Mouse (Mus musculus) forebrain, embryonic 15.5 days (tissue): Measurements from ENCODE around the gene Smco2. TPM values are rescaled to one million over a fixed set of nuclear protein-coding genes. Genes with fewer than 3 reads are reported as not detected.

Experiments
- ATAC-seq: fragments of 200-750 bp; cut with Nextera tagmentation; replicated peaks from 2 replicates; pipeline ENCODE4 v1.8.0; 2017; ENCODE audit warnings: mild to moderate bottlenecking, moderate TSS enrichment, moderate library complexity
- H3K27ac ChIP-seq: fragments of 300-500 bp; sonication (generic); replicated peaks from 2 replicates; pipeline ENCODE4 v1.5.1; 2015; ENCODE audit warnings: mild to moderate bottlenecking, inconsistent platforms
- H3K27me3 ChIP-seq: fragments of 300-500 bp; sonication (generic); 2 replicates; pipeline ENCODE4 v1.6.1; 2015; ENCODE audit warnings: inconsistent platforms
- H3K36me3 ChIP-seq: fragments of 300-500 bp; sonication (generic); 2 replicates; pipeline ENCODE4 v1.6.1; 2015; ENCODE audit warnings: mild to moderate bottlenecking, inconsistent platforms
- H3K4me1 ChIP-seq: fragments of 300-500 bp; sonication (generic); 2 replicates; pipeline ENCODE4 v1.6.1; 2015; ENCODE audit warnings: inconsistent platforms
- H3K4me2 ChIP-seq: fragments of 300-500 bp; sonication (generic); replicated peaks from 2 replicates; pipeline ENCODE4 v1.6.1; 2015; ENCODE audit warnings: mild to moderate bottlenecking, inconsistent platforms
- H3K4me3 ChIP-seq: fragments of 300-500 bp; sonication (generic); 2 replicates; pipeline ENCODE4 v1.5.1; 2015; ENCODE audit warnings: mild to moderate bottlenecking, inconsistent platforms
- H3K9ac ChIP-seq: fragments of 300-500 bp; sonication (generic); replicated peaks from 2 replicates; pipeline ENCODE4 v1.6.1; 2015; ENCODE audit warnings: mild to moderate bottlenecking, inconsistent platforms
- H3K9me3 ChIP-seq: fragments of 300-500 bp; sonication (generic); 2 replicates; pipeline ENCODE4 v1.6.1; 2016; ENCODE audit warnings: inconsistent platforms
- WGBS: fragments of 180-500 bp; shearing (Covaris S2); methylation state at CpG from one replicate; pipeline ENCODE4 v1.1.7; 2015; ENCODE audit warnings: mixed read lengths; 5-methylcytosine and 5-hydroxymethylcytosine counted together
- polyA plus RNA-seq: library from polyadenylated mRNA; unstranded; fragments of >200 nt; fragmentation: Nextera tagmentation; extraction: Ambion mirVana; gene quantifications from 2 replicates; pipeline ENCODE4 v1.2.1, GENCODE M21; 2015

Smco2 gene
- polyA plus RNA-seq, 1 experiment from 2014 or later = not detected

DNA sequence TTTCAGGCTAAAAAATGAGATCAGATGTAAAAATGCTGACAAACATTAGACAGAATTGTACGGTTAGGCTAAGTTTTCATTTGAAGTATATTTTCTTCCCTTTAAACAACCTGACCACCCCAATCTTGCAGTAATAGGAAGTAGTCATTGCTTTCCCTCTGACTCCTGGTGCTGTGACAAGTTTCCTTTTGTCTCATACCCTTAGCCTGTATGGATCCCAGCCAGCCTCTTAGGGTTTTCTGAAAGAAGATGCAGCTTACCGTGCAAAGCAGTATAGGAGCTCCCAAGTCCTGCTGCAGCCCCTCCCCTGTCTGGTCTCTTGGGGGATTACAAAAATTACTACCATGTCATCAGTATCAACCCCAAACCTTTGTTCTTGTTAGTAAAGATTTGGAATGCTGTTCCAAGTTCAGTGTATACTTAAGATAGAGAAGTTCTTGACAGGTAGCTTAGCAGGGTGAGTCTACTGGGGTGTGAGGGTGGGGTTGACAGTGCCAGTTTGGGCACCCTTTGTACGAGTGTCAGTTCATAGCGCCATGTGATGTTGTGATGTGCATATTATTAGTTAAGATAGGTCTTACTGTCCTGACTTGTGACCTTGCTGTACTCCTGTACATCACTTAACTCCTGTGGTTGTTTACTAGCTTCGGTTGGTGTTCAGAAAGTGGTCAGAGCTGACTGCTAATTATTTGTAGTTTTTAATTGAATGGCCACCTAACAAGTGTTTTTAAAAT lies 57.3 kb downstream of the Smco2 start:
- Histone ChIP-seq H3K36me3 (no peaks in the 10 kb centered on the region), H3K9me3 (no peaks in the 10 kb centered on the region), H3K4me2 (no peak overlapping the region), H3K4me1 (no peaks in the 10 kb centered on the region), H3K27me3 (no peaks in the 10 kb centered on the region), H3K4me3 (no peak overlapping the region), H3K27ac (no peak overlapping the region), H3K9ac (no peak overlapping the region)
- 80% methylated on average over 5 of the region's 5 CpGs for WGBS
- ATAC-seq = no peak

DNA sequence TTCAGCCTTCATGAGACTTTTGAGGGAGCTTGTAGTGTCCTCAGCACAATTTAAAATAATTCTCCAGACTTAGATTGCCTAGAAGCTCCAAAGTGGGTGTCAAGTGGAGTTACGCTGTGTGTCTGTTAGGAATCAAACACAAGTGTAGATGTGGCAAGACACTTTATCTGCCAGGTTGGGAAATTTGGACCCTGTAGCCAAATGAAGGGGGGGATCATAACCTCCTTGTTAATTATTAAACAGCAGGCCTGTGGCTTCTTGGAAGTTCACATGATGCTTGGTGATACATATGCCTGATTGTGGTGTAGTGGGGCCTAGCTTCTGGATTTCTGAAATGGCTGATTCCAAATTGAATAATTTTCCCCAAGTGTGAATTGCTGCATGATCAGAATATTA lies 57.9 kb downstream of the Smco2 start:
- WGBS = 90% methylated on average over 1 of the region's 1 CpGs
- Histone ChIP-seq H3K4me2 (no peak overlapping the region), H3K27ac (no peak overlapping the region), H3K4me1 (no peaks in the 10 kb centered on the region), H3K4me3 (no peak overlapping the region), H3K9ac (no peak overlapping the region), H3K36me3 (no peaks in the 10 kb centered on the region), H3K27me3 (no peaks in the 10 kb centered on the region), H3K9me3 (no peaks in the 10 kb centered on the region)
- no peak for ATAC-seq

DNA sequence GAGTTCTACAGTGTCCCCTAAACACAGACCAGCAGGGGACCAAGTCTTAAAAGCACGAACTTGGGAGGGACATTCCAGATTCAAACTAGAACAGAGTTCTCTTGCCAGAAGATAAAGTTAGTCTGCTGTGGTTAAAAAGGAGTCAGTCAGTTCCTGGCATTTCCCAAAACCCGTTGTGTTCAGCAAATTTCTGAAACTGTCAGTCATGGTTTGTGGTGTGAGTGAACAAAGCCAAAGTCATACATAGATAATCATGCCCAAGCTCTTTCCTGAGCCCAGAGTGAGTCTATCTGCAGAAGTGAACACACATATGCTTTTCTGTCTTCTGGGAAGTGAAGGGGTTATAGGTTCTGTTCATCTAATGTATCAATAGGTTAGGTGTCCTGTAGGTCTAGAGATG lies 58.9 kb downstream of the Smco2 start:
- Histone ChIP-seq H3K4me3 (no peak overlapping the region), H3K27ac (no peak overlapping the region), H3K27me3 (no peaks in the 10 kb centered on the region), H3K9me3 (no peaks in the 10 kb centered on the region), H3K36me3 (no peaks in the 10 kb centered on the region), H3K4me1 (no peaks in the 10 kb centered on the region), H3K4me2 (no peak overlapping the region), H3K9ac (no peak overlapping the region)
- WGBS = 72% methylated on average over 2 of the region's 2 CpGs
- no peak for ATAC-seq

GRCm38 (mm10) chr6:146909725-146910489 lies 60.0 kb downstream of the Smco2 start:
- H3K4me2 ChIP-seq = no peak overlapping the region
- H3K27ac ChIP-seq = no peak overlapping the region
- H3K4me3 ChIP-seq = no peak overlapping the region
- no peaks in the 10 kb centered on the region for H3K27me3 ChIP-seq
- no peak overlapping the region for H3K9ac ChIP-seq
- no peaks in the 10 kb centered on the region for H3K36me3 ChIP-seq
- no peak for ATAC-seq
- 86% methylated on average over 5 of the region's 5 CpGs for WGBS
- H3K4me1 ChIP-seq = no peaks in the 10 kb centered on the region
- no peaks in the 10 kb centered on the region for H3K9me3 ChIP-seq

DNA sequence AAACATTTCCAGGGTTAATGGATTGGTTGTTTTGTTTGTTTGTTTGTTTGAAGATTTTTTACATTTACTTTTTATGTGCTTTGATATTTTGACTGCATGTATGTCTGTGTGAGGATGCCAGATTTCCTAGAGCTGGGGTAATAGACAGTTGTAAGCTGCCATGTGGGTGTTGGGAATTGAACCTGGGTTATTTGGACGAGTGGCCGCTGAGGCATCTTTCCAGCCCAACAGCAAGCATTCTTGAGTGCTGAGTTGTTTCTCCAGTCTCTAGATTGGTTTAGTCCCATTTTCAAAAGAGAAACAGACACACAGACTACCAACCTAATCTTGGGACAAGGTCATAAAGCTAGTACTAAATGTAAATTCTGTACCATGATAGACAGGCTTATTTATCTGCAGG lies 60.9 kb downstream of the Smco2 start:
- no peaks in the 10 kb centered on the region for H3K27me3 ChIP-seq
- no peak overlapping the region for H3K27ac ChIP-seq
- H3K9ac ChIP-seq = no peak overlapping the region
- no peak overlapping the region for H3K4me3 ChIP-seq
- H3K9me3 ChIP-seq = no peaks in the 10 kb centered on the region
- no peak for ATAC-seq
- H3K4me2 ChIP-seq = no peak overlapping the region
- no peaks in the 10 kb centered on the region for H3K36me3 ChIP-seq
- 88% methylated on average over 2 of the region's 2 CpGs for WGBS
- H3K4me1 ChIP-seq = no peaks in the 10 kb centered on the region

GRCm38 (mm10) chr6:146912835-146913488 lies 63.1 kb downstream of the Smco2 start:
- H3K9ac ChIP-seq = no peak overlapping the region
- no peaks in the 10 kb centered on the region for H3K4me1 ChIP-seq
- ATAC-seq = no peak
- 22% methylated on average over 3 of the region's 3 CpGs for WGBS
- no peak overlapping the region for H3K27ac ChIP-seq
- no peak overlapping the region for H3K4me3 ChIP-seq
- H3K27me3 ChIP-seq = no peaks in the 10 kb centered on the region
- no peaks in the 10 kb centered on the region for H3K9me3 ChIP-seq
- H3K4me2 ChIP-seq = no peak overlapping the region
- H3K36me3 ChIP-seq = no peaks in the 10 kb centered on the region

- Histone ChIP-seq H3K4me3 (no peak overlapping the region), H3K27ac (no peak overlapping the region), H3K9me3 (no peaks in the 10 kb centered on the region), H3K27me3 (no peaks in the 10 kb centered on the region), H3K4me1 (no peaks in the 10 kb centered on the region), H3K4me2 (no peak overlapping the region), H3K36me3 (no peaks in the 10 kb centered on the region), H3K9ac (no peak overlapping the region)
- 72% methylated on average over 4 of the region's 4 CpGs for WGBS
- no peak for ATAC-seq
Observed at GRCm38 (mm10) chr6:146913489-146914198, 63.7 kb downstream of the Smco2 start.

- no peak overlapping the region for H3K9ac ChIP-seq
- no peak for ATAC-seq
- no peak overlapping the region for H3K4me2 ChIP-seq
- H3K27ac ChIP-seq = no peak overlapping the region
- no peak overlapping the region for H3K4me3 ChIP-seq
- H3K9me3 ChIP-seq = no peaks in the 10 kb centered on the region
- no peaks in the 10 kb centered on the region for H3K4me1 ChIP-seq
- H3K27me3 ChIP-seq = no peaks in the 10 kb centered on the region
- no peaks in the 10 kb centered on the region for H3K36me3 ChIP-seq
- WGBS = 36% methylated on average over 1 of the region's 1 CpGs
Observed at GRCm38 (mm10) chr6:146915808-146916207, 65.9 kb downstream of the Smco2 start.

- Histone ChIP-seq H3K36me3 (no peaks in the 10 kb centered on the region), H3K4me3 (no peak overlapping the region), H3K27ac (no peak overlapping the region), H3K9me3 (no peaks in the 10 kb centered on the region), H3K27me3 (no peaks in the 10 kb centered on the region), H3K9ac (no peak overlapping the region), H3K4me2 (no peak overlapping the region), H3K4me1 (no peaks in the 10 kb centered on the region)
- ATAC-seq = no peak
- WGBS = 86% methylated on average over 3 of the region's 3 CpGs
Observed at GRCm38 (mm10) chr6:146917396-146917795, 67.5 kb downstream of the Smco2 start.

- no peak overlapping the region for H3K9ac ChIP-seq
- 87% methylated on average over 6 of the region's 6 CpGs for WGBS
- H3K9me3 ChIP-seq = no peaks in the 10 kb centered on the region
- H3K4me3 ChIP-seq = no peak overlapping the region
- ATAC-seq = no peak
- H3K4me2 ChIP-seq = no peak overlapping the region
- no peak overlapping the region for H3K27ac ChIP-seq
- H3K4me1 ChIP-seq = no peaks in the 10 kb centered on the region
- no peaks in the 10 kb centered on the region for H3K36me3 ChIP-seq
- H3K27me3 ChIP-seq = no peaks in the 10 kb centered on the region
Observed at GRCm38 (mm10) chr6:146918341-146918740, 68.4 kb downstream of the Smco2 start.
